Comparison of ENCODE assay signal across 11 mouse cellular contexts in the genomic region with DNA sequence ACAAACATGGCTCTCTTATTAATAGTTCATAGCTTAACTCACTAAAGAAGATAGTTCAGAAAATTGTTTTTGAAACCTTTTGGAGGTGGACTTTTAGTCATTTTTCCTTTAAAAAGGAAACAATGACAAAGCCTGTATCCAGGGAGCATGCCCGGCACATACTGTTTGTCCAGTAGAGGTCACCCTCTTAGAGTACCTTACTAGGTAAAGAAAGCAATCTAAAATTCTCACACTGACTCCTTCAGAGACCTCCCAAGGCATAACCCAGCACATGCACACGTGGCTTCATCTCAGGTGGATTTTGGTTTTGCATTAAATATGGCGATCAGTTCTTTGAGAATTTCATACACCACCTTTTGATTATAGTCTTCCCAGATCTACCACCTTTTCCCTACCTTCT. TPM values are rescaled to one million over a fixed set of nuclear protein-coding genes. Genes with fewer than 3 reads are reported as not detected.
A peak's percentile ranks its signal among the peaks of the same experiment; 100 is the strongest.
DNase-seq lines count a peak whose midpoint lies in the region; ATAC-seq and TF ChIP-seq lines count a peak whose summit lies in the region.
"Had no signal": no experiment of that assay in that cellular context is flagged by ENCODE, and none has a peak within 500 bp of the region (broad histone marks: within the 10 kb centered on the region; RNA-seq: fewer than 3 reads in every experiment).

No protein-coding gene starts in this region.

- H3K9me3 ChIP-seq in liver, embryonic 11.5 days (ENCODE audit: control insufficient read depth, low read length) = no peaks in the 10 kb centered on the region
- H3K9me3 ChIP-seq in midbrain, embryonic 14.5 days (ENCODE audit: control insufficient read depth, low read length) = no peaks in the 10 kb centered on the region
- H3K9me3 ChIP-seq: limb, embryonic 15.5 days had no signal

- ATAC-seq in liver, embryonic 11.5 days (replicated peaks; ENCODE audit: low FRiP score) = no peak
- no peak; the same call in 1 of the 2 replicates for ATAC-seq in midbrain, embryonic 14.5 days (ENCODE audit: low FRiP score, low TSS enrichment)

- peak; percentile 62 for TF ChIP-seq CTCF in gastrocnemius, adult 2 months (IDR thresholded peaks at IDR 0.05)
- no peak for TF ChIP-seq CTCF in liver, adult 2 months (IDR thresholded peaks at IDR 0.05; ENCODE audit: low read depth, low read length)

- TF ChIP-seq POLR2A in liver, adult 2 months (IDR thresholded peaks at IDR 0.05; ENCODE audit: extremely low read depth, insufficient read depth, low read length) = no peak

- intact Hi-C loops in gastrocnemius, adult 2 months (cut with DNase I) = loop anchor here (5.0 kb wide), 1 partner anchor 261 kb away; no protein-coding TSS in a partner anchor
- intact Hi-C loops in gastrocnemius, postnatal 14 days (cut with DNase I; ENCODE audit: low total_unique reads) = no loop called here

- H3K27ac ChIP-seq in gastrocnemius, adult 2 months = no peak overlapping the region
- H3K27ac ChIP-seq in liver, adult 2 months (replicated peaks; ENCODE audit: insufficient read depth, low read depth, low read length) = no peak overlapping the region
- H3K27ac ChIP-seq in liver, embryonic 11.5 days (ENCODE audit: low read depth, low read length) = no peak overlapping the region
- no peak overlapping the region for H3K27ac ChIP-seq in midbrain, embryonic 14.5 days (replicated peaks; ENCODE audit: low read depth, low read length)
- H3K27ac ChIP-seq: limb, embryonic 15.5 days had no signal

- no peak overlapping the region for H3K9ac ChIP-seq in liver, adult 2 months (ENCODE audit: low read depth, low read length)
- H3K9ac ChIP-seq in liver, embryonic 11.5 days (ENCODE audit: low read depth, low read length) = no peak overlapping the region
- H3K9ac ChIP-seq in midbrain, embryonic 14.5 days (replicated peaks; ENCODE audit: low read length) = no peak overlapping the region
- H3K9ac ChIP-seq: limb, embryonic 15.5 days had no signal

- H3K27me3 ChIP-seq in liver, adult 2 months (ENCODE audit: control insufficient read depth, insufficient read depth, low read length) = no peaks in the 10 kb centered on the region
- no peaks in the 10 kb centered on the region for H3K27me3 ChIP-seq in liver, embryonic 11.5 days (replicated peaks; ENCODE audit: control insufficient read depth, insufficient read depth, low read length)
- H3K27me3 ChIP-seq in midbrain, embryonic 14.5 days (ENCODE audit: control insufficient read depth, insufficient read depth, low read length) = no peaks in the 10 kb centered on the region
- H3K27me3 ChIP-seq: limb, embryonic 15.5 days had no signal

- H3K4me1 ChIP-seq in liver, adult 2 months (ENCODE audit: control insufficient read depth, insufficient read depth, low read length) = no peaks in the 10 kb centered on the region
- H3K4me1 ChIP-seq in liver, embryonic 11.5 days (replicated peaks; ENCODE audit: control insufficient read depth, insufficient read depth, low read length) = no peaks in the 10 kb centered on the region
- no peaks in the 10 kb centered on the region for H3K4me1 ChIP-seq in midbrain, embryonic 14.5 days (ENCODE audit: control insufficient read depth, insufficient read depth, low read length)
- H3K4me1 ChIP-seq: limb, embryonic 15.5 days had no signal

- 37% methylated on average over 3 of the region's 3 CpGs for WGBS in liver, adult 2 months
- WGBS in liver, embryonic 11.5 days = 50% methylated on average over 3 of the region's 3 CpGs
- WGBS in midbrain, embryonic 14.5 days = 48% methylated on average over 3 of the region's 3 CpGs

- H3K36me3 ChIP-seq in liver, adult 2 months (ENCODE audit: control insufficient read depth, insufficient read depth, low read length) = peaks cover 9% of the 10 kb centered on the region
- H3K36me3 ChIP-seq in liver, embryonic 11.5 days (ENCODE audit: control insufficient read depth, insufficient read depth, low read length) = no peaks in the 10 kb centered on the region
- H3K36me3 ChIP-seq in midbrain, embryonic 14.5 days (ENCODE audit: control insufficient read depth, insufficient read depth, low read length) = peaks cover 5% of the 10 kb centered on the region; the same call in 1 of the 2 replicates
- H3K36me3 ChIP-seq: limb, embryonic 15.5 days had no signal

- no peaks in the 10 kb centered on the region for H3K79me2 ChIP-seq in liver, adult 2 months (ENCODE audit: control insufficient read depth, insufficient read depth, low read length)

- H3K4me3 ChIP-seq in gastrocnemius, adult 2 months = no peak overlapping the region
- H3K4me3 ChIP-seq in liver, adult 2 months (ENCODE audit: insufficient read depth, low read depth, low read length) = no peak overlapping the region
- H3K4me3 ChIP-seq in liver, embryonic 11.5 days (ENCODE audit: low read depth, low read length) = no peak overlapping the region
- no peak overlapping the region for H3K4me3 ChIP-seq in midbrain, embryonic 14.5 days (replicated peaks; ENCODE audit: low read depth, low read length)
- H3K4me3 ChIP-seq: limb, embryonic 15.5 days had no signal

- no peak for DNase-seq in gastrocnemius, adult 2 months
- no peak for DNase-seq in gastrocnemius, postnatal 14 days
- DNase-seq in liver, adult 2 months (ENCODE audit: extremely low read depth, low read depth, low spot score) = peak; percentile 45
- DNase-seq in liver, embryonic 11.5 days (ENCODE audit: low spot score) = no peak
- peak; percentile 61 for DNase-seq in adipocyte (ENCODE audit: low spot score)
- DNase-seq in midbrain, embryonic 14.5 days = peak; percentile 65
- no peak for DNase-seq in T-cell, adult 2 months (ENCODE audit: low spot score)
- DNase-seq in adrenal gland, adult 8-10 months = no peak
- DNase-seq: thymus, postnatal 14 days had no signal

- H3K4me2 ChIP-seq in liver, embryonic 11.5 days = no peak overlapping the region
- H3K4me2 ChIP-seq in midbrain, embryonic 14.5 days (ENCODE audit: low read length) = no peak overlapping the region
- H3K4me2 ChIP-seq: limb, embryonic 15.5 days had no signal

RNA-seq across cellular contexts. Expression of gene Nap1l5, which starts 14.7 kb away (rescaled TPM):
- total RNA-seq in gastrocnemius, adult 2 months (2021) = under 1 TPM; 0.15 to 0.20 TPM
- total RNA-seq in gastrocnemius, postnatal 14 days (2021) = under 1 TPM; 0.16 to 0.18 TPM
- 0.09 and 0.81 TPM in 2 replicates for total RNA-seq in liver, adult 2 months (2014; rRNA removed)
- polyA plus RNA-seq in liver, adult 2 months (2012; rRNA removed) = 0.09 TPM in 1 of 2 replicates, not detected in the other
- 0.77 and 1.0 TPM in 2 replicates for polyA plus RNA-seq in liver, embryonic 11.5 days (2014; fragmentation: Nextera tagmentation; extraction: Ambion mirVana)
- 225 and 247 TPM in 2 replicates for polyA plus RNA-seq in midbrain, embryonic 14.5 days (2014; fragmentation: Nextera tagmentation; extraction: Ambion mirVana)
- 10 to 100 TPM; 27.9 to 53.2 (median 35.6) TPM for total RNA-seq in adrenal gland, adult 8-10 months (2022)
- total RNA-seq: granulocyte monocyte progenitor cell, adult 5-6 weeks had no signal

Comparison
In these comparisons a context has a peak if more than half of its experiments do, and no peak if none do; other contexts are left out.
1. DNase-seq: peak in liver, adult 2 months (single experiment), adipocyte (single experiment) and midbrain, embryonic 14.5 days (single experiment); none in gastrocnemius, adult 2 months (single experiment), gastrocnemius, postnatal 14 days (single experiment), liver, embryonic 11.5 days (single experiment), T-cell, adult 2 months (single experiment) and adrenal gland, adult 8-10 months (single experiment).
2. RNA of gene Nap1l5, which starts 14.7 kb away (total RNA-seq): 27.9 to 53.2 TPM in adrenal gland, adult 8-10 months; 0.15 to 0.20 TPM in gastrocnemius, adult 2 months, 0.16 to 0.18 TPM in gastrocnemius, postnatal 14 days and 0.09 to 0.81 TPM in liver, adult 2 months; every median in the first group is over 10 times any median in the second.